Mouse (Mus musculus) liver, adult 2 months (tissue): Measurements from ENCODE around the gene Tmem86a.

Source experiments
- CTCF ChIP-seq: fragments of 200-500 bp; IDR thresholded peaks from 2 replicates; pipeline ENCODE4 v1.5.1; 2011; ENCODE audit warnings: low read depth, low read length, control low read depth
- POLR2A ChIP-seq: fragments of 200-500 bp; IDR thresholded peaks from 2 replicates; pipeline ENCODE4 v1.6.1; 2011; ENCODE audit warnings: low read length, control low read depth; ENCODE audit not compliant: insufficient read depth; ENCODE audit errors: extremely low read depth

GRCm38 (mm10) chr7:47020956-47021355 is 29.4 kb upstream of the Tmem86a start:
- no peak for TF ChIP-seq CTCF
- TF ChIP-seq POLR2A = no peak
